19 mouse cellular contexts compared by ENCODE assay signal in the genomic region with DNA sequence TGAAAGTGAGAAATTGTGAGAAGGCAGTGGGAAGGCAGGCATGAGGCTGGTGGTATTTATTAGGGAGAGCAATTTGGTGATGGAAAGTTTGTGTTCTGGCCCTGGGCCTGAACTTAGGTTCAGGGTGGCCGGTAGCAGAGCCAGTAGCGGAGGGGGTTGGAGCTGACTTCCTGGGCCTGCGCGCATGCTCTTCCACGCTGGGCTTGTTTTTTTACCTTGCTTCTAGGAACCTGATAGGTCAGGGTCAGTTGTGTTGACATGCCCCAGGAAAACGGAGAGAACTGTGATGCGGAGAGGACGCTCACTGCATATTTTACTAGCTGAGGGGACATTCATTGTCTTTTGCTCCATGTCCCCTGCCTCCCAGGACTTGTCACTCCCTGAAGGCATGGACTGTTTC. TPM values are rescaled to one million over a fixed set of nuclear protein-coding genes. Genes with fewer than 3 reads are reported as not detected.
DNase-seq lines count a peak whose midpoint lies in the region; ATAC-seq lines count a peak whose summit lies in the region.
"Had no signal": no experiment of that assay in that cellular context is flagged by ENCODE, and none has a peak within 500 bp of the region (broad histone marks: within the 10 kb centered on the region; RNA-seq: fewer than 3 reads in every experiment).

No protein-coding gene starts in this region.

- peaks cover 3% of the 10 kb centered on the region; the same call in 1 of the 2 replicates for H3K9me3 ChIP-seq in kidney, embryonic 16.5 days (ENCODE audit: low read length)
- no peaks in the 10 kb centered on the region for H3K9me3 ChIP-seq in limb, embryonic 10.5 days (replicated peaks)
- no peaks in the 10 kb centered on the region for H3K9me3 ChIP-seq in liver, embryonic 13.5 days (replicated peaks)
- H3K9me3 ChIP-seq: embryonic facial prominence, embryonic 12.5 days; forebrain, embryonic 15.5 days; heart, embryonic 10.5 days had no signal

- no peak overlapping the region for H3K4me3 ChIP-seq in kidney, embryonic 16.5 days (ENCODE audit: low read length)
- no peak overlapping the region for H3K4me3 ChIP-seq in limb, embryonic 10.5 days
- no peak overlapping the region for H3K4me3 ChIP-seq in liver, embryonic 13.5 days (replicated peaks)
- H3K4me3 ChIP-seq: embryonic facial prominence, embryonic 12.5 days; forebrain, embryonic 15.5 days; heart, embryonic 10.5 days had no signal

- H3K36me3 ChIP-seq in kidney, embryonic 16.5 days (ENCODE audit: insufficient read depth, low read length) = 0 out of 2 replicates have a peak, but pooled peaks cover 11% of the 10 kb centered on the region
- H3K36me3 ChIP-seq in limb, embryonic 10.5 days = peaks cover 22% of the 10 kb centered on the region
- H3K36me3 ChIP-seq in liver, embryonic 13.5 days = peaks cover 3% of the 10 kb centered on the region; the same call in 1 of the 2 replicates

- no peak overlapping the region for H3K4me2 ChIP-seq in kidney, embryonic 16.5 days (replicated peaks; ENCODE audit: low read depth, low read length)
- H3K4me2 ChIP-seq in liver, embryonic 13.5 days = no peak overlapping the region
- H3K4me2 ChIP-seq: embryonic facial prominence, embryonic 12.5 days; forebrain, embryonic 15.5 days had no signal

- no peak for ATAC-seq in kidney, embryonic 16.5 days (ENCODE audit: low FRiP score, low TSS enrichment)
- 0 out of 2 replicates have a peak, but pooled peaks have one; percentile 8 for ATAC-seq in liver, embryonic 13.5 days (ENCODE audit: low read depth)
- ATAC-seq: activated CD4-positive, CD25-positive, alpha-beta regulatory T cell, adult 4 months; forebrain, embryonic 15.5 days; Patski had no signal

- H3K27me3 ChIP-seq in kidney, embryonic 16.5 days (ENCODE audit: insufficient read depth, low read length) = no peaks in the 10 kb centered on the region
- no peaks in the 10 kb centered on the region for H3K27me3 ChIP-seq in limb, embryonic 10.5 days (ENCODE audit: low read depth, poor library complexity, severe bottlenecking)
- H3K27me3 ChIP-seq in liver, embryonic 13.5 days = no peaks in the 10 kb centered on the region
- H3K27me3 ChIP-seq: CH12.LX; embryonic facial prominence, embryonic 12.5 days; forebrain, embryonic 15.5 days; Patski had no signal

- H3K27ac ChIP-seq in kidney, embryonic 16.5 days (ENCODE audit: low read length) = peak overlapping the region; percentile 75
- 0 out of 2 replicates have a peak overlapping the region, but pooled peaks have one; percentile 46 for H3K27ac ChIP-seq in limb, embryonic 10.5 days
- peak overlapping the region; percentile 67 for H3K27ac ChIP-seq in liver, embryonic 13.5 days
- H3K27ac ChIP-seq: embryonic facial prominence, embryonic 12.5 days; forebrain, embryonic 15.5 days; heart, embryonic 10.5 days had no signal

- no peak overlapping the region for H3K9ac ChIP-seq in kidney, embryonic 16.5 days (replicated peaks; ENCODE audit: low read length)
- no peak overlapping the region for H3K9ac ChIP-seq in liver, embryonic 13.5 days
- H3K9ac ChIP-seq: embryonic facial prominence, embryonic 12.5 days; forebrain, embryonic 15.5 days had no signal

- peaks cover 45% of the 10 kb centered on the region for H3K4me1 ChIP-seq in kidney, embryonic 16.5 days (ENCODE audit: insufficient read depth, low read length)
- peaks cover 30% of the 10 kb centered on the region for H3K4me1 ChIP-seq in limb, embryonic 10.5 days
- H3K4me1 ChIP-seq in liver, embryonic 13.5 days (replicated peaks) = peaks cover 50% of the 10 kb centered on the region

- WGBS in kidney, embryonic 16.5 days = 50% methylated on average over 8 of the region's 8 CpGs
- whole genome bisulfite sequencing in limb, embryonic 10.5 days = 80% methylated on average over 8 of the region's 8 CpGs
- 78% methylated on average over 8 of the region's 8 CpGs for WGBS in liver, embryonic 13.5 days (ENCODE audit: insufficient replicate concordance)

- DNase-seq in kidney, postnatal 10 days = no peak
- DNase-seq in limb, embryonic 10.5 days (ENCODE audit: low spot score) = no peak
- DNase-seq in liver, embryonic 13.5 days = no peak
- peak; percentile 15 for DNase-seq in yolk sac, embryonic 10.5 days (ENCODE audit: low spot score)
- DNase-seq in neural tube, embryonic 10.5 days (ENCODE audit: extremely low spot score, low spot score) = no peak
- DNase-seq: adrenal gland, postnatal 14 days; cerebellum, adult 11-12 months; cerebellum, adult 9-10 months; cerebellum, postnatal 25 days; gastrocnemius, postnatal 10 days; heart, postnatal 10 days; heart, postnatal 4 days had no signal

RNA-seq across cellular contexts. Expression of a gene that starts 5.7 kb away (rescaled TPM):
- polyA plus RNA-seq in kidney, embryonic 16.5 days (2015; fragmentation: Nextera tagmentation; extraction: Ambion mirVana) = 25.3 and 26.5 TPM in 2 replicates
- 15.7 and 18.5 TPM in 2 replicates for polyA plus RNA-seq in limb, embryonic 10.5 days (2016; fragmentation: Nextera tagmentation; extraction: Ambion mirVana)
- 5.0 and 7.6 TPM in 2 replicates for polyA plus RNA-seq in liver, embryonic 13.5 days (2015; fragmentation: Nextera tagmentation; extraction: Ambion mirVana)
